ENCODE assay signal across 27 mouse cellular contexts in the genomic region with DNA sequence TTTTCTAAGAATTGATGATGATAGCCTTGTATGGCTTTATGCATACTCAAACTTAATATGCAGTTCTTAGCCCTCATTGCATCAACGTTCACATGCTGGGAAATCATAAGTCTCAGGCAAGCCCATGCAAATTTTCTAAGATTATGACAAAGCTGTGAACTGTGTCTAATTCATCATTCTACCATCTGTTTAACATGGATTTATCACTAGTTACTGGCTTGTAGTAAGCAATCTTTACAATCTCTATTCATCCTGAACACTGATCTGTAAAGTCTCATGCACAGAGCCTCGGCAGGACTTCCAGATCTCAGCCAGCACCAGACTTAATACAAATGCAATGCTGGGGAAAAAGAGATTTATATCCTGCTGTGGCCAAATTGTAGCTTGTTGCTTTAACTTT.
DNase-seq lines count a peak whose midpoint lies in the region; ATAC-seq lines count a peak whose summit lies in the region.
"Had no signal": no experiment of that assay in that cellular context is flagged by ENCODE, and none has a peak within 500 bp of the region (broad histone marks: within the 10 kb centered on the region; RNA-seq: fewer than 3 reads in every experiment).

No protein-coding gene starts in this region.

- H3K9ac ChIP-seq in forebrain, embryonic 14.5 days (ENCODE audit: low read length), result no peak overlapping the region
- no peak overlapping the region for H3K9ac ChIP-seq in forebrain, embryonic 15.5 days (replicated peaks)
- H3K9ac ChIP-seq in hindbrain, embryonic 15.5 days, result no peak overlapping the region
- H3K9ac ChIP-seq in hindbrain, embryonic 12.5 days, result no peak overlapping the region
- H3K9ac ChIP-seq in midbrain, embryonic 14.5 days (replicated peaks; ENCODE audit: low read length), result no peak overlapping the region
- no peak overlapping the region for H3K9ac ChIP-seq in midbrain, embryonic 15.5 days
- no peak overlapping the region for H3K9ac ChIP-seq in heart, embryonic 12.5 days
- H3K9ac ChIP-seq: embryonic facial prominence, embryonic 13.5 days; heart, embryonic 13.5 days; hindbrain, embryonic 13.5 days had no signal

- H3K27me3 ChIP-seq in forebrain, embryonic 14.5 days (replicated peaks; ENCODE audit: control insufficient read depth, insufficient read depth, low read length), result no peaks in the 10 kb centered on the region
- H3K27me3 ChIP-seq in forebrain, embryonic 15.5 days, result no peaks in the 10 kb centered on the region
- H3K27me3 ChIP-seq in hindbrain, embryonic 15.5 days, result no peaks in the 10 kb centered on the region
- no peaks in the 10 kb centered on the region for H3K27me3 ChIP-seq in hindbrain, embryonic 12.5 days
- no peaks in the 10 kb centered on the region for H3K27me3 ChIP-seq in midbrain, embryonic 14.5 days (ENCODE audit: control insufficient read depth, insufficient read depth, low read length)
- H3K27me3 ChIP-seq in midbrain, embryonic 15.5 days (replicated peaks), result no peaks in the 10 kb centered on the region
- H3K27me3 ChIP-seq in heart, embryonic 12.5 days (replicated peaks), result no peaks in the 10 kb centered on the region
- H3K27me3 ChIP-seq: embryonic facial prominence, embryonic 13.5 days; heart, embryonic 13.5 days; hindbrain, embryonic 13.5 days had no signal

- DNase-seq in forebrain, embryonic 14.5 days (ENCODE audit: low spot score), result peak; percentile 10
- DNase-seq in midbrain, embryonic 14.5 days, result peak; percentile 1
- DNase-seq: adrenal gland, adult 8-10 months; adrenal gland, postnatal 25 days; cerebellum, adult 11 months; cerebellum, adult 2 months; cerebellum, adult 9-11 months; cerebellum, postnatal 25 days; embryo, embryonic 11 days; gastrocnemius, postnatal 25 days; heart, adult 18-20 months; heart, postnatal 14 days; heart, postnatal 4 days; kidney, adult 18-20 months had no signal

- no peaks in the 10 kb centered on the region for H3K4me1 ChIP-seq in forebrain, embryonic 14.5 days (ENCODE audit: control insufficient read depth, insufficient read depth, low read length)
- H3K4me1 ChIP-seq in forebrain, embryonic 15.5 days, result no peaks in the 10 kb centered on the region
- H3K4me1 ChIP-seq in hindbrain, embryonic 15.5 days (replicated peaks), result no peaks in the 10 kb centered on the region
- no peaks in the 10 kb centered on the region for H3K4me1 ChIP-seq in hindbrain, embryonic 12.5 days
- H3K4me1 ChIP-seq in midbrain, embryonic 14.5 days (ENCODE audit: control insufficient read depth, insufficient read depth, low read length), result no peaks in the 10 kb centered on the region
- H3K4me1 ChIP-seq in midbrain, embryonic 15.5 days, result no peaks in the 10 kb centered on the region
- no peaks in the 10 kb centered on the region for H3K4me1 ChIP-seq in heart, embryonic 12.5 days (replicated peaks)
- H3K4me1 ChIP-seq: embryonic facial prominence, embryonic 10.5 days; embryonic facial prominence, embryonic 13.5 days; heart, embryonic 13.5 days; hindbrain, embryonic 13.5 days had no signal

- 58% methylated on average over 2 of the region's 2 CpGs for WGBS in forebrain, embryonic 14.5 days
- WGBS in forebrain, embryonic 15.5 days, result 59% methylated on average over 2 of the region's 2 CpGs
- 48% methylated on average over 2 of the region's 2 CpGs for WGBS in hindbrain, embryonic 15.5 days
- WGBS in hindbrain, embryonic 12.5 days, result 71% methylated on average over 2 of the region's 2 CpGs
- WGBS in midbrain, embryonic 14.5 days, result 44% methylated on average over 2 of the region's 2 CpGs
- 38% methylated on average over 2 of the region's 2 CpGs for WGBS in midbrain, embryonic 15.5 days
- 88% methylated on average over 2 of the region's 2 CpGs for WGBS in heart, embryonic 12.5 days

- no peak overlapping the region for H3K27ac ChIP-seq in forebrain, embryonic 14.5 days (ENCODE audit: low read depth, low read length)
- H3K27ac ChIP-seq in forebrain, embryonic 15.5 days (replicated peaks), result no peak overlapping the region
- H3K27ac ChIP-seq in hindbrain, embryonic 15.5 days (replicated peaks), result no peak overlapping the region
- no peak overlapping the region for H3K27ac ChIP-seq in hindbrain, embryonic 12.5 days
- no peak overlapping the region for H3K27ac ChIP-seq in midbrain, embryonic 14.5 days (replicated peaks; ENCODE audit: low read depth, low read length)
- H3K27ac ChIP-seq in midbrain, embryonic 15.5 days, result no peak overlapping the region
- H3K27ac ChIP-seq in heart, embryonic 12.5 days (ENCODE audit: poor library complexity, severe bottlenecking), result no peak overlapping the region
- H3K27ac ChIP-seq: embryonic facial prominence, embryonic 10.5 days; embryonic facial prominence, embryonic 13.5 days; heart, embryonic 13.5 days; hindbrain, embryonic 13.5 days had no signal

- no peaks in the 10 kb centered on the region for H3K9me3 ChIP-seq in forebrain, embryonic 14.5 days (replicated peaks; ENCODE audit: control insufficient read depth, low read length)
- no peaks in the 10 kb centered on the region for H3K9me3 ChIP-seq in forebrain, embryonic 15.5 days
- H3K9me3 ChIP-seq in hindbrain, embryonic 15.5 days, result no peaks in the 10 kb centered on the region
- no peaks in the 10 kb centered on the region for H3K9me3 ChIP-seq in hindbrain, embryonic 12.5 days (replicated peaks)
- no peaks in the 10 kb centered on the region for H3K9me3 ChIP-seq in midbrain, embryonic 14.5 days (ENCODE audit: control insufficient read depth, low read length)
- no peaks in the 10 kb centered on the region for H3K9me3 ChIP-seq in midbrain, embryonic 15.5 days
- H3K9me3 ChIP-seq in heart, embryonic 12.5 days (replicated peaks), result no peaks in the 10 kb centered on the region
- H3K9me3 ChIP-seq: embryonic facial prominence, embryonic 10.5 days; embryonic facial prominence, embryonic 13.5 days; heart, embryonic 13.5 days; hindbrain, embryonic 13.5 days had no signal

- no peak overlapping the region for H3K4me2 ChIP-seq in forebrain, embryonic 14.5 days (ENCODE audit: low read length)
- no peak overlapping the region for H3K4me2 ChIP-seq in forebrain, embryonic 15.5 days (replicated peaks)
- H3K4me2 ChIP-seq in hindbrain, embryonic 15.5 days, result no peak overlapping the region
- H3K4me2 ChIP-seq in hindbrain, embryonic 12.5 days (replicated peaks), result no peak overlapping the region
- no peak overlapping the region for H3K4me2 ChIP-seq in midbrain, embryonic 14.5 days (ENCODE audit: low read length)
- no peak overlapping the region for H3K4me2 ChIP-seq in midbrain, embryonic 15.5 days
- H3K4me2 ChIP-seq in heart, embryonic 12.5 days, result no peak overlapping the region
- H3K4me2 ChIP-seq: embryonic facial prominence, embryonic 13.5 days; heart, embryonic 13.5 days; hindbrain, embryonic 13.5 days had no signal

- H3K36me3 ChIP-seq in forebrain, embryonic 14.5 days (ENCODE audit: control insufficient read depth, insufficient read depth, low read length), result no peaks in the 10 kb centered on the region
- no peaks in the 10 kb centered on the region for H3K36me3 ChIP-seq in forebrain, embryonic 15.5 days
- no peaks in the 10 kb centered on the region for H3K36me3 ChIP-seq in hindbrain, embryonic 15.5 days
- H3K36me3 ChIP-seq in hindbrain, embryonic 12.5 days, result no peaks in the 10 kb centered on the region
- H3K36me3 ChIP-seq in midbrain, embryonic 14.5 days (ENCODE audit: control insufficient read depth, insufficient read depth, low read length), result no peaks in the 10 kb centered on the region
- H3K36me3 ChIP-seq in midbrain, embryonic 15.5 days (replicated peaks), result no peaks in the 10 kb centered on the region
- no peaks in the 10 kb centered on the region for H3K36me3 ChIP-seq in heart, embryonic 12.5 days
- H3K36me3 ChIP-seq: embryonic facial prominence, embryonic 10.5 days; embryonic facial prominence, embryonic 13.5 days; heart, embryonic 13.5 days; hindbrain, embryonic 13.5 days had no signal

- no peak overlapping the region for H3K4me3 ChIP-seq in forebrain, embryonic 14.5 days (ENCODE audit: low read depth, low read length)
- H3K4me3 ChIP-seq in forebrain, embryonic 15.5 days, result no peak overlapping the region
- H3K4me3 ChIP-seq in hindbrain, embryonic 15.5 days, result no peak overlapping the region
- no peak overlapping the region for H3K4me3 ChIP-seq in hindbrain, embryonic 12.5 days
- H3K4me3 ChIP-seq in midbrain, embryonic 14.5 days (replicated peaks; ENCODE audit: low read depth, low read length), result no peak overlapping the region
- no peak overlapping the region for H3K4me3 ChIP-seq in midbrain, embryonic 15.5 days
- no peak overlapping the region for H3K4me3 ChIP-seq in heart, embryonic 12.5 days
- H3K4me3 ChIP-seq: embryonic facial prominence, embryonic 10.5 days; embryonic facial prominence, embryonic 13.5 days; erythroblast, embryonic 14.5 days; heart, embryonic 13.5 days; hindbrain, embryonic 13.5 days had no signal

- no peak for ATAC-seq in forebrain, embryonic 14.5 days
- ATAC-seq in forebrain, embryonic 15.5 days (replicated peaks), result no peak
- peak; percentile 74 for ATAC-seq in hindbrain, embryonic 15.5 days (ENCODE audit: low FRiP score, low read depth)
- no peak for ATAC-seq in hindbrain, embryonic 12.5 days (ENCODE audit: low FRiP score)
- no peak for ATAC-seq in midbrain, embryonic 14.5 days (ENCODE audit: low FRiP score, low TSS enrichment)
- ATAC-seq in midbrain, embryonic 15.5 days (replicated peaks), result no peak
- no peak for ATAC-seq in heart, embryonic 12.5 days (ENCODE audit: insufficient number of reproducible peaks, low FRiP score)
- ATAC-seq: activated CD4-positive, CD25-positive, alpha-beta regulatory T cell, adult 4 months; inflammation-experienced regulatory T-cells, adult 6 months; intestine, embryonic 16.5 days had no signal
